Mouse (Mus musculus) thymus, adult 2 months (tissue): ENCODE results near the gene Gm16429. TPM values are rescaled to one million over a fixed set of nuclear protein-coding genes. Genes with fewer than 3 reads are reported as not detected.
"Not testable (repeated sequence)": the region's sequence is repeated elsewhere in the genome, so short reads cannot be mapped to it uniquely, and the experiment has no call there.

Experiments
- DNase-seq: peaks from one replicate; pipeline ENCODE4 v3.0.0; 2021
- H3K27ac ChIP-seq: fragments of 200-500 bp; 2 replicates; pipeline ENCODE4 v1.5.1; 2012; ENCODE audit warnings: low read length, control low read depth; ENCODE audit not compliant: control insufficient read depth, insufficient read depth
- H3K27me3 ChIP-seq: fragments of 200-500 bp; 2 replicates; pipeline ENCODE4 v1.6.1; 2012; ENCODE audit warnings: mild to moderate bottlenecking, low read length, moderate library complexity, mixed read lengths; ENCODE audit not compliant: control insufficient read depth, insufficient read depth
- H3K36me3 ChIP-seq: fragments of 200-500 bp; 2 replicates; pipeline ENCODE4 v1.6.1; 2012; ENCODE audit warnings: mild to moderate bottlenecking, low read length, moderate library complexity; ENCODE audit not compliant: control insufficient read depth, insufficient read depth
- H3K4me1 ChIP-seq: fragments of 200-500 bp; replicated peaks from 2 replicates; pipeline ENCODE4 v1.6.1; 2012; ENCODE audit warnings: low read length; ENCODE audit not compliant: control insufficient read depth, insufficient read depth
- H3K4me3 ChIP-seq: fragments of 200-500 bp; 2 replicates; pipeline ENCODE4 v1.5.1; 2012; ENCODE audit warnings: mild to moderate bottlenecking, low read length, control low read depth, moderate library complexity; ENCODE audit not compliant: control insufficient read depth, insufficient read depth
- WGBS: fragments of 180-500 bp; shearing (Covaris S2); methylation state at CpG from one replicate; pipeline ENCODE4 v1.1.7; 2018; 5-methylcytosine and 5-hydroxymethylcytosine counted together
- polyA plus RNA-seq: library from polyadenylated mRNA; depleted of rRNA; stranded (reverse); fragments of >200 nt; gene quantifications from 2 replicates; pipeline ENCODE4 v1.2.3, GENCODE M21; 2012; rRNA removed

Gm16429 gene
- 0.09 TPM in 1 of 2 replicates, not detected in the other for polyA plus RNA-seq

DNA sequence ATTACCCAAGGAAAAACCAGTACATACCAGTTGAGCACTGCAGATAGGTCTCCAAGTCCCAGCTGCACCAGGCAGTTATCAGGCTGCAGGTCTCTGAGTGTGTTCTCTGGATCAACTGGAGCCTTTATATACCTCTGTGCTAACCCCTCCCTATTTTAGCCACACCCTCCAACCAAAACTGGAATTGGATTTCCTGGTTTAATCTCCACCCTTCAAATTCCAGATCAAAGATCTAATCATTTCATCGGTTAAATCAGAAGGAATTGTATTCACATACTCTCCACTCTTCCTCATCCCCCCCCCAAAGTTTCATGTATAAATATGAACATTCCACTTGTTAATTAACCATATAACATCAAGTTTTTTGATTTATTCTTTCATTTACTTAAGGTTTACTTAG is at the start of gene Gm16429:
TSS of gene Gm16429 (minus strand) at position 101 of the 400 bp plus-strand sequence.
- not testable (repeated sequence) for H3K27ac ChIP-seq, DNase-seq, H3K4me3 ChIP-seq, H3K4me1 ChIP-seq, H3K27me3 ChIP-seq, H3K36me3 ChIP-seq
- WGBS: no CpG with 5 or more reads among the region's 1 CpGs

Other genes starting within 250 kb of the Gm16429 start
- not detected in 2 replicates for gene Gm7792, start 85.3 kb downstream of the Gm16429 start, polyA plus RNA-seq
- 0.05 TPM in 1 of 2 replicates, not detected in the other for gene BC061212, start 141.5 kb upstream of the Gm16429 start, polyA plus RNA-seq
- not detected in 2 replicates for gene Gm6351, start 147.3 kb upstream of the Gm16429 start, polyA plus RNA-seq